Mouse (Mus musculus): ENCODE results near the gene Map2k4. TPM values are rescaled to one million over a fixed set of nuclear protein-coding genes. Genes with fewer than 3 reads are reported as not detected.

The Map2k4 gene
- total RNA-seq, 2 experiments from 2014 or later: 44.8 to 50.4 TPM

- no peak for DNase-seq
Measured at GRCm38 (mm10) chr11:65773946-65774656, 14.0 kb downstream of the Map2k4 start.

- no peak for DNase-seq
Measured at GRCm38 (mm10) chr11:65773535-65773934, 14.6 kb downstream of the Map2k4 start.

GRCm38 (mm10) chr11:65771546-65771945 lies 16.6 kb downstream of the Map2k4 start:
- no peak for DNase-seq

- no peak for DNase-seq
Measured at GRCm38 (mm10) chr11:65769990-65770389, 18.1 kb downstream of the Map2k4 start.

- no peak for DNase-seq
Measured at GRCm38 (mm10) chr11:65768445-65768844, 19.7 kb downstream of the Map2k4 start.

- DNase-seq: no peak
Measured at GRCm38 (mm10) chr11:65760912-65761311, 27.2 kb downstream of the Map2k4 start.

- DNase-seq: no peak
Measured at GRCm38 (mm10) chr11:65759350-65759749, 28.7 kb downstream of the Map2k4 start.

GRCm38 (mm10) chr11:65754161-65754560 lies 33.9 kb downstream of the Map2k4 start:
- DNase-seq: no peak

- no peak for DNase-seq
Measured at GRCm38 (mm10) chr11:65753593-65753992, 34.5 kb downstream of the Map2k4 start.

- no peak for DNase-seq
Measured at GRCm38 (mm10) chr11:65750546-65750945, 37.6 kb downstream of the Map2k4 start.

- DNase-seq: no peak
Measured at GRCm38 (mm10) chr11:65747433-65747832, 40.7 kb downstream of the Map2k4 start.

GRCm38 (mm10) chr11:65745707-65746333 lies 42.3 kb downstream of the Map2k4 start:
- DNase-seq: peak in 1 of 2 experiments; percentile 23

GRCm38 (mm10) chr11:65743866-65744265 lies 44.2 kb downstream of the Map2k4 start:
- peak; percentile 37 to 58 for DNase-seq

- DNase-seq: no peak
Measured at GRCm38 (mm10) chr11:65740811-65741210, 47.3 kb downstream of the Map2k4 start.

GRCm38 (mm10) chr11:65740390-65740789 lies 47.7 kb downstream of the Map2k4 start:
- no peak for DNase-seq

GRCm38 (mm10) chr11:65739880-65740279 lies 48.2 kb downstream of the Map2k4 start:
- DNase-seq: no peak

- no peak for DNase-seq
Measured at GRCm38 (mm10) chr11:65734656-65735055, 53.4 kb downstream of the Map2k4 start.

GRCm38 (mm10) chr11:65729623-65730217 lies 58.4 kb downstream of the Map2k4 start:
- DNase-seq: no peak

- peak; percentile 70 to 71 for DNase-seq
Measured at GRCm38 (mm10) chr11:65728906-65729305, 59.2 kb downstream of the Map2k4 start.

GRCm38 (mm10) chr11:65723715-65724114 lies 64.4 kb downstream of the Map2k4 start:
- no peak for DNase-seq

- DNase-seq: no peak
Measured at GRCm38 (mm10) chr11:65721615-65722014, 66.5 kb downstream of the Map2k4 start.

- DNase-seq: no peak
Measured at GRCm38 (mm10) chr11:65719960-65720359, 68.1 kb downstream of the Map2k4 start.

GRCm38 (mm10) chr11:65713830-65714229 lies 74.3 kb downstream of the Map2k4 start:
- no peak for DNase-seq
